Mouse (Mus musculus) urinary bladder, postnatal 14 days (tissue): ENCODE measurements around the gene Slc41a3.

Experiments
- DNase-seq: peaks from one replicate; pipeline ENCODE4 v3.0.0; 2021; ENCODE audit warnings: low spot score

Gene Slc41a3

DNA sequence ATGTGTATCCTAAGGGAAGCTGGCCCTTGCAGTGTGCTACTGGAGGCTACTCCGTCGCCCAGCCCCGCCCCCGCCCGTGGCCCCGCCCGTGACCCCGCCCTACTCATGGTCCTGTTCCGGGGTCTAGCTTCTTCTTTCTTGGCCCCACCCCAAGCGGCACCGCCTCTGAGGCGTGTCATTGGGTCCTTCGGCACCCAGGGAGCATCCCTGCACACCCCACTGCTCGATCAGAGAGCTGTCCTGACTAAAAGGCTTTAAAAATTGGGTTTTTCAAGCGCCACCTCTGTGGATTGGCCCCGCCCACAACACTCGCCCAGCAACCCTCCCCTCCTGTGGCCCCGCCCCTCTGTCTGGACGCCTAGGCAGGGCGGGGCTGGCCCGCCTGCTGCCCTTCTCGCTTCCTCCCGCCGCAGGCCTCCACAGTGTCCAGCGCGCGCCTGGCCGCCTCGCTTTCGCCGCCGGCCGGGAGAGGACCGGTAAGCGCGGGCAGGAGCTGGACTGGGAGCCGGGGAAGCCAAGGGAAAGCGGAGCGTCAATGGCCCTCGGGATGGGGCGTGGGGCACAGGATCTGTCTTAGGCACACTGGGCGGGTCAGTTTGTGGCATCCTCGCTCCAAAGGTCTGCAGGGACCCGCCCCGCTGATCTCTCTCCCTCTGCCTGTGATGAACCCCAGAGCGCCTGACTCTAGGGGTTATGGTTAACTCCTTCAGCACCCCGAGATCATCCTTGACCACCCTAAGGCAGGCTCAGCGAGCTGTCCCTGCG is at the start of gene Slc41a3:
Gene Slc41a3, plus strand, starts transcription at position 193 of the 765 bp plus-strand sequence.
- peak; percentile 93 for DNase-seq

- DNase-seq: no peak
Measured at GRCm38 (mm10) chr6:90556534-90557058, 47.9 kb upstream of the Slc41a3 start.

GRCm38 (mm10) chr6:90557077-90557476 is 47.4 kb upstream of the Slc41a3 start:
- no peak for DNase-seq

DNA sequence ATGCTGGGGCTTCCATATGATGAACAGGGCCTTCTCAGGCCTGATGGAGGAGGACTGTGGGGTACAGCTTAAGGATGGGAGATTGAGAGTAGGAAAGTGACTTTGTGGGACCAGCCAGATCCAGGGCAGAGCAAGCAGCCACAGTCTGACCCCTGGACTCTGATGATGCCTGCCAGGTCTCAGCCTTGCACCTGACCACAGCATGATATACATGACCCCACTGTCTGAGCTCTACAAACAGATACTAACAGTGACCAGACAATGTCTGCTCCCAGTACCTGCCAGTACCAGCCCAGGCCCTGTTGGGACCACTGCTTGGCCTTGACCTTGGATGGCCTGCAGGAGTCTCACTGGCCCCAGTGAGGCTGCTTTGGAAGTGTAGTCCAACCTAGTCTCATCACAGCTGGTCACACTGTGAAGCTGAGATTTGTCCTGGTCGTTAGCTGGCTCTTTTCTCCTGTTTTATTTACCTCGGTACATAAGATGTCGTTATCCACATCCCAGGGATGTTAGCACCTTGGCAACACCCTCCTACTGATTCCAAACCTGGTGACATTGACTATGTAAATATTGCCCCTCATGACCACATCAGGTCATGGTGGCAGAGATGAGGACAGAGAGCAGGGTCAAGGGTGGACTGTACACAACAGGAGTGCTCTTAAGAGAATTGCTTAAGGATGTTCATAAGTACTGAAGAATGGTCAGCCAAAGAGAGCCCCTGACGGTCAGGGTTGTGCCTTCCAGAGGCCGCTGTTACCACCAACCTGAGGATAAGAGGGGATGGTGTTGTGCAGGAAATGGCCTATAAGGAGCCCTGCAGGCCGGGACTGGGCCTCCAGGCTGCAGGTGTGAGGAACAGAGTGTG is 46.5 kb upstream of the Slc41a3 start:
- DNase-seq: no peak

GRCm38 (mm10) chr6:90560390-90561058 is 44.0 kb upstream of the Slc41a3 start:
- DNase-seq: no peak

DNA sequence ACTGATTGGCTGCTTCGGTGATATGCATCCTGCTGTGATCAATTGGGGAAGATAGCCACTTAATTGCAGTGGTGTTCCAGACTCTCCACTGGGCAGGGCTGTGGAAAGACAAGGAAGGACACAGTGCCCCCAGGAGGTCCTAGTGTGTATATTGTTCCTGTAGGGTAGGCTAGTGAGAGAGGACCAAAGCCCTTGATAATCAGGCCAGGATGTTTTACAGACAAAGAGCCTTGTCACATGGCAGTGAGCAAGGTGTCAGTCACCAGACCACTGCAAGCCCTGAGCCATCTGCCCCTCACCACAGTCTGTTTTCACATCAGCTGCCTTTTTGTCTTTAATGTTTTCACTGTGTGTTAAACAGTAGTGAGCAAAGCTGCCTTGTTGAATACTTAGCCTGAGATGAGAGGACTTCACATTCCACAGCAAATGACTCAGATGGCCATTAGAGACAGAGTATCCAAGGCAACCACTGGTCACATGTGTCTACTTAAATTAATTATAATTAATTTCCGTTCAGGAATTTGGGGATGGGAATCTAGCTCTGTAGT is 43.2 kb upstream of the Slc41a3 start:
- no peak for DNase-seq

DNA sequence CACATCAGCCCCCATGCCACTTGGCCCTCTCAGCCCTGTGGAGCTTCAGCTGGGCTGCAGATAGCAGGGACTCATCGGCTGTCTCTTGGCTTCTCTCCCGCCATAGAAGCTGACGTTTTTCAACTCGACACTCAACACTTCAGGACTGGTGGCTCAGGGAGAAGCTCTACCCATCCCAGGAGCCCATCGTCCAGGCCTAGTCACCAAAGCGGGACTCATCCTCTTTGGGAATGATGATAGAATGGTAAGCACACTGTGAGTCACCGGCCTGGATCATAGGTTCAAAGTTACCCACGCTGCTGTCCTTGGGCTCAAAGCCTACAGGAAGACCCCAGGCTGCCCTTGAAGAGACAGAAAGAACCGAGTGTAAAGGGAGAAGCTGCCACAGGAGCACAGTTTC is 40.3 kb upstream of the Slc41a3 start:
- DNase-seq: no peak

DNA sequence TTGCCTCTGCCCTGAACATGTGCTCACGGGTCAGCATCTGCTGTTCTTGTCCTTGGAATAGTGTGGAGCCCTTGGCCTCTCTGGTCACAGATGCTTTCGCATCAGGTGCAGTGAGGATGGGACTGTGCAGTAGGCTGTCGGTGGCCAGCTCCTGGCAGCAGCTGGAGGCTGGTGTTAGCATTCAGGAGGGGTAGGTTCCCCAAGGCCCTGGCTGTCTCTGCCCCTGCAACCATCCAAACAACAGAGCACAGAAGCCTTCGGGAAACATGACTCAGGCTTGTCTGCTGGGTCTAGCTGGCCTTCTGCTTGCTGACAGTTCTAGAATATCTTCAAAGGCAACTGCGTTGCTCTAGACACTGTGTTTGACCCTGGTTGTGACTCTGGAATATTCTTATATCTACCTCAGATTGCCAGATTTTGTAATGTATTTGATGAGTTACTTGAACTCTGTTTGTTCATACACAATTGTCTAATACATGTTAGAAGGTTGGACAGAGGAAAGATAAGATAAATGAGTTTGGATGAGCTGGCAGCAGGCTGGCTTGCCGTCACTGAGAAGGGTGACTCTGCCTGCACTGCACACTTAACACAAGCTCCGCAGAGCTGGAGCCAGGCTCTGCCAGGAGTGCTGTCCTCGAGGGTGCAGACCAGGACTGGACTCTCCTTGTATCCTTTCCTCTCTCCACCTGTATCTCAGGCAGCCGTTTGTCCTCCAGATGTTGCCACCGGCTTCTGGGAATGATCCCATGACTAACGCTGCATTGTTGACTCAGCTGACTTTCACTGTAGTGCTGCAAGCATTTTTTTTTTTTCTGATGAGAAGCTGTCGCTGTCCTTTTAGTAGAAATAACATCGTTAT is 38.9 kb upstream of the Slc41a3 start:
- DNase-seq: no peak

GRCm38 (mm10) chr6:90567486-90567885 is 37.0 kb upstream of the Slc41a3 start:
- no peak for DNase-seq

DNA sequence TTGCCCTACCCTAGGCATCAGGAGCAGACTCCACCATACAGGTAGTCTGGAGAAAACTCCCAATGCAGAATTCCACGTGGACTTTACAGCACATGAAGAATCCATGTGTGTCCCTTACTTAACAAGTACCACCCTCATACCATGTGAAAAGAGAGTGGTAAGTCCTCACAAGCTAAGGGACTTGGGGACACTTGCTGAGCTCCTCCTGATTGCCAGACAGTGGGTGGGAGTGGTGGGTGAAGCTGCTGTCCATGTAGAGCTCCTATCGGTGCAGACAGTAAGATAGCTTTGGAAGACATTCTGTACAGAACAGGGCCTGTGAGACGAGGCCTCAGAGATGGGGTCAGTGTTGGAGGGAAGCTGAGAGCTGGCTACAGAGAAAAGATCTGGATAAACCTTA is 36.6 kb upstream of the Slc41a3 start:
- DNase-seq: no peak

DNA sequence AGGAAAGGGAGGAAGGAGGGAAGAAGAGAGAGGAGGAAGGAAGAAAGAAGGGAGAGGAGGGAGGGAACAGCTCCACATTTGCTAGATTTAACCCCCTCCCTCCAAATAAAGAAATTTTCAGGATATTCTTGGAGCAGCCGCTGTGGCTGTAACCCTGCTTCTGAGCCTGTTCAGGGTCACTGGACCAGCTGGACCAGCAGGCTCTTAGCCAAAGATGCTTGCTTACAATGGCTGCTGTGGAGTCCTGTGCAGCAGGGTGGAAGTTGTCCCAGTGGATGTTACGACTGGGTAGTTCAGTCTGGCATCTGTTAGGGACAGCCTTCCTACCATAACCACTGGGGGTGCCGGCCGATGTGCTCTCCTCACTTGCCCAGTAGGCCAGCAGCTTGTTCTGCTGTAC is 35.8 kb upstream of the Slc41a3 start:
- no peak for DNase-seq

DNA sequence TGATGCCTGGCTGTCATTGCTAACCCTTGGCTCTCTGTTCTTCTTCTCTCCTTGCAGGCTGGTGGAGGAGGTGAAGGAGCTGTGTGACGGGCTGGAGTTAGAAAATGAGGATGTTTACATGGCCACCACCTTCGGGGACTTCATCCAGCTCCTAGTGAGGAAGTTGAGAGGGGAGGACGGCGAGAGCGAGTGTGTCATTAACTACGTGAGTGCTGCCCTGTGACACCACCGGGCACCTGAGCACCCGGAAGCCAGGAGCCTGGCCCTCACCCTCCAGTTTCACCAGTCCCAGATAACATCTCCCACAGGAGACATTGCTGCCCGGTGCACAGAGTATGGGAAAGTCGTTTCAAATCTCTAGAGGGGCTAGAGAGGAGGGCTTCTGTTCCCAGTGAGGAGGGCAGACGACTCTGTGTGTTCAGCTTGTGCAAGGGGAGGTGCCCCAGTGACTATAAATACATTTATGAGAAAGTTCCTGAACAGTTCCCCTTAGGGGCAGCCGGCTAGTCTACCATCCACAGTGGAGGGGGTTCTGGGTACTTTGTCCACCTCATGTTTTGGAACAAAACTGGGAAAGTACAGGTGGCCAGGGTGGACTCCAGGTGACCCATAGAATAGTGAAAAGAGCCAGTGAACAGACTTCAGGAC is 34.7 kb upstream of the Slc41a3 start:
- no peak for DNase-seq

- no peak for DNase-seq
Measured at GRCm38 (mm10) chr6:90570392-90570791, 34.1 kb upstream of the Slc41a3 start.

DNA sequence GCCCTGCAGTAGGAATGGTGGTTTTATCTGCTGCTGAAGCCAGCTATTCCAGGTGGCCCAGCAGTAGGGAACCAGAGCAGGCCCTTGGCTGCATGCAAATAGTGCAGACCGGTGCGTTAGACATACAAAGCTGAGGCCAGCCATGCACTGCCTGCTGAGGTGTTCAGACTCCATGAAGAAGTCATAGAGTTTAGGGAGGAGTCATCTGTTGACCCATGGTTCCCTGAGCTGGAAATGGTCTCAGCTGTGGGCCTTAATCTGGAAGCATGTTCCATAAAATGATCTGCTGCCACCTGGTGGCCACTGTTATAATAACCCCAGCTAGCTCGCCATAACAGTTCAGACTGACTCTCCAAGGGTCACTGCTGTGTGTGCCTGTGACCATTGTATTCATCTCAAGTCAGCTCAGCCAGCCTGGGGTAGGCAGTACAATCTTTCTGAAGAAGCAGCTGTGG is 29.2 kb upstream of the Slc41a3 start:
- DNase-seq: peak; percentile 77

GRCm38 (mm10) chr6:90578174-90578573 is 26.4 kb upstream of the Slc41a3 start:
- no peak for DNase-seq

- no peak for DNase-seq
Measured at GRCm38 (mm10) chr6:90582331-90582730, 22.2 kb upstream of the Slc41a3 start.

DNA sequence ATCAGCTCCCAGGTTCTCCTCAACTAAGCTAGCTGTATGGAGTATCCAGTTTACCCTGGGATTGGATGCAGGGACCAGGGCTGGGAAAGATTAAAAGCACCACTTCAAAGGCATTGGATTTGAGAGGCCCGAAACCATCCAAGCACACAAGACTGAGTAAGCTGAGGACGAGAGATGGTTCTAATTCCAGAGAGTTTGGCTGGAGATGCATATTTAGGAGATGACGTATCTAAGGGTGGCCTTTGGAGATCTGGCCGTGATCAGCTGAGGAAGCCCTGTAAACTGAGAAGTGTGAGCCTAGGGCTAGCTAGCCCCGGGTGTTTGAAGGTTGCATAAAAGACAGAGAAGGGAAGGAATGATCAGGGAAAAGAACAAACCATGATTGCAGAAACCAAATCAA is 16.4 kb upstream of the Slc41a3 start:
- no peak for DNase-seq

- DNase-seq: no peak
Measured at GRCm38 (mm10) chr6:90590707-90591106, 13.8 kb upstream of the Slc41a3 start.

DNA sequence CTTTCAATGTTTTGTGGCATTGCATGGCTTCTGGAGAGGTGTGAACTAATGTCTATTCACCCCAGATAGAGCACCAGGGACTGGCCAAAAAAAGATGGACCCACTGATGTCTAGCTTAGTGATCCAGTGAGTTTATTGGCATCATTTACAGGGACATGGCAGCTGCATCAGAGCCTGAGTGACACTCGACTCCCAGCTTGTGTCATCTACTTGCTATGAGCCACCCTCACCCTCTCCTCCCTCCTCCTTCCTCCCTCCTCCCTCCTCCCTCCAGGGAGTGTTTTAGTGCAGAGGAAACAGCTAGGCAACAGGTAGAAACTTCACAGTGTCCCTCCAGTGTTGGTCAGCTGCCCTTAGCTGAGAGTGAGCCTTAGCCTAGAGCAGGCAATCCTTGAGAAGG is 9.6 kb upstream of the Slc41a3 start:
- DNase-seq: no peak

DNA sequence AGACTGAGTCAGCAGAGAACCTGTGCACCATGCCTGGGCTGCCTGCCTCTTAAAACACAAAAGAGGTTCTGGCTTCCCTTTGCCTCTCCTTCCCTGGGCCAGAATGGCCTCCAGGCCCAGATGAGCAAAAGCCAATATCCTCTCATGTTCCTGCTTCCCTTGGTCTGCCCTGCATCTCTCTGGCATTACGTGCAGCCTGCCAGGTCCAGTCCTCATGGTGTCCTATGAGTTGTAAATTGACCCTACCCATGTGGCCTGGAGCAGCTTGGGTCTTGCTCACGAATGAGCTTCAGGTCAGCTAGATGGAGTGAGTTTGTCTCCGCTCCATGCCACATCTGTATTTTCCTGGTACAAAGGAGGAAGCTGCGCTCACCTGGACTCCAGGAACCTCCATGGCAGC is 7.5 kb upstream of the Slc41a3 start:
- DNase-seq: no peak

DNA sequence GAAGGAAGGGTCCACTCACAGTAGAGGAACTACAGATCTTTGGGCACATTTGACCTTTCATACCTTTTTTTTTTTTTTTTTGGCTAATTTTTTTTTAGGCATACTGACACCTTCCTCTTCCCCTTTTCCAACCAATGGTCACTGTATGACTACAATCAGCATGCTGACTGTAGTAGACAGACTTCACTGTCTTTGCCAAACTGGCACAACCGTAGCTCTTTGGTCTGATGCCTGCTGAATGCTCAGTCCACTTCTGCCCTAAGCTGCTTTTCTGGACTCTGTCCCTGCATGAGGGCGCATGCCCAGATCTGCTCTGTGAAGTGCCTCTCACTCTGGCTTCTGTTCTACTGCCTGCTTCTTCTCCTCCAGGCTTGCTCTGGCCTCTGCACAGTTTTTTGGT is 6.9 kb upstream of the Slc41a3 start:
- DNase-seq: no peak
